Mouse (Mus musculus): Measurements from ENCODE around the gene Notch2. TPM values are rescaled to one million over a fixed set of nuclear protein-coding genes. Genes with fewer than 3 reads are reported as not detected.

Notch2 gene
- polyA plus RNA-seq, 3 experiments from 2014 or later, result 13.2 to 20.4 (median 15.1) TPM

DNA sequence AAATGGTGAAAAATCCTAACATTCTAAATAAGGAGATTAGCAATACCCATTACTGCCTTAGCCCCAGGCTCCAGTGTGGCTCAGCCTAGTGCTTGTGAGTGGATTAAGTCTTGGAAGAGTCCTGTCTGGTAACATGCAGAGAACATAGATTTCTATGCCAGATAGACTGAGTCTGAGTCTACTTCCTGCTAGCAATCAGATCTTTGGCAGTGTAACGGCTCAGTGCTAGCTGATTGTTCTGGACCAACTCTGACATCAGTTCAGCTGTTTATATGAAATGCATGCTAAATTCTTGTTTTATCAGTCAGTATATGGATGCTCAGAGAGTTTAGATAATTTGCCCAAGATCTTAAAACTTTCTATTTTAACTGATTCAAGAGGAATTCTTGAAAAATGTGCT lies 40.5 kb downstream of the Notch2 start:
- no peak for ATAC-seq

DNA sequence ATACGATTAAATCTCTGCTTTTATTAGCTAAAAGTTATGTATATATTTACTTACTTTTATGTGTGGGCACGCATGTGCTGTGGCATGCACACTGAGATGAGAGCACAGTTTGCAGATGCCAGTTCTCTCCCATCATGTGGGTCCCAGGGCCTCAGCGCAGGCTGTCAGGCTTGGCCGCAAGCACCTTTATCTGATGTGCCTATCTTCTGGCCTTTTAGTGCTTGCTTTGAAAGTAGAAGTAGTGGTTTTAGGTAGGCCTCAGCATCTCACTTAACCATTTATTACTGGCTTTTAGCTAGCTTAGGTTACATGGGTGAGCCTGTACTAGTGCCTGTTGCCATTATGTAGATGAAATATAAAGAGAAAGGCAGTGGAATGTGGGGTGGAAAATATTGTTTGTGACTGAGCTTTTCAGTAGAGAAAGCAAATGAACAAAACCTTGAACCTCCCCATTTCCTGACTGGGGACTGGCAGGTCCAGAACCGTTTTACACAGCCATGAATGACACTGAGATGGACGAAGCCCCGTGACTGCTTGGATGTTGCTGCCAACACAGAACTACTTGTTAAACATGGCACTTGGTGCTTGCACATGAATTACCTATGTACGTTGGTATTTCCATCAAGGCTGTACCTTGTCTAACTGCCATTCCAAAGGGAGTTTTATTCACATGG lies 41.1 kb downstream of the Notch2 start:
- no peak for ATAC-seq

DNA sequence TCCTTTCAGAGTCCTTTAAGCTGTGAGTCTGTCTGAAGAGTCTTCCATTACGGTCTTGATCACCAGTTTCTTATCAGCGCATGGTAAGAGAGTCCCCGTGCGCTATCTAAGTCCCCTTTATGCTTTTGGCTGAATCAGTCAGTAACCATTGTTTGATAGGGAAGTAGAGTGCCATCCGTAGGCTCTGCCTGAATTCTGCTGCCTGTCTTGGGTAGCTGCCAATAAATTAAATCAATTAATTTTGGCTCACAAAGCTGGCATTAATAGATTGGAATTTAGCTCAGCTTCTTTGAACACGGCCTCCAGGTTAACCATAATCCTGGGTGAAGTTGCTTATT lies 41.6 kb downstream of the Notch2 start:
- ATAC-seq, result no peak

DNA sequence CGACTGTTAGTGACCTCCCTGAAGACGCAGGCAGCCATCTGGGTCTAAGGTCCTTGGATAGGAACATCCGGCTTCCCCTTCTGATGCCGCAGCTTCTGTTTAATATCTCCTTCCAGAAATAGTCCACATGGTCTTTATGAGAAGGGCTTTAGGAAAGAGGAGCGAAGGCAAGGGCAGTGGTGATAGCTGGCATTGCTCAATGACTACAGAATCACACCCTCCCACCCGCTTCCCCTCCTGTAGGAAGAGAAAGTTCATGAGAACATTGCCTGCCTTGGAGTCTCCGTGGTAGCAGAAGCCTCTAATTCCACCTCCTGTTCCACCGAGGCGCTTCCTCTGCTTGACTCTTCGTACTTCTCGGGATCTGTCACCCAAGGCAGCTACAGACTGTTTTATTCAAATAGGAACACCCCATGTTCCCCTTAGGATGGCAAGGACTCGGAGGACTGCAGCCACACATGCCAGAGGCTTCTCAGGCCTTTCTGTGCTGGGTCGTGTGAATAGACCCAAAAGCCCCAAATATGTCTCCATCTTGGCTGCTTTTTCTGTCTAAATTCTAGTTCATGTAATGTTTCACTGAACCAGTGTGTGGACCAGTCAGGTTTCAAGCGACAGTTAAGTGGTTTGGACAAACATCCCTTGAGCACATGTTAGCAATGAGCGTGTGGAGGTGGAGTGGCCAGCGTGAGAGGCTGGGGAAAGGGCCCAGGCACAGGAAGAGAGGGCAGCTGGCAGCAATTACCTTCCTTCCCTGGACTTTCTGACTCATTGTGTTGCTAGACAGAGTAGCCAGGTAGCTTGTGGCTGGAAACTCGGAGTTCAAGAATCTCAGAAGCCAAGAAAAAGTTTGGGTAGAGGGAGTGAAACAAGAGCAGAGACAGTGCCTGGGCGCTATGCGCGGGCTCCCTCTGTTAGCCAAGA lies 42.7 kb downstream of the Notch2 start:
- ATAC-seq, result no peak

DNA sequence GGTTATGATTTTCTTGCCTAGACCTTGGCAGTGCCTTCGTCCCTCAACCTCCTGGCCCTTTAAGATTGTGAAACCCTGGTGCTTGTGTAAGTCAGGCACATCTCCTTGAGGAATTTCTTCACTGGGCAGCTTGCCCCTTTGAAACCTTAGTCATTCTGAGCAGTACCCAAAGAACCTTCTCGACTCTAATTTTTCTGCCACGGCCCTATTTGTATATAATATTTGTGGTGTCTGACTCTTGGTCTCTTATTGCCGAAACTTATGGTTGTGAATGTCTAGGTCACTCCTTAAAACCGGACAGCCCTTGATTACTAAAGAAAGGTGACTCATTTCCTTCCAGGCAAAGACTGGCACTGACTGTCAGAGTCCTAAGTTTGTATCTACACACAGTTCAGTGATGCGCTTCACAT lies 43.6 kb downstream of the Notch2 start:
- no peak for ATAC-seq

DNA sequence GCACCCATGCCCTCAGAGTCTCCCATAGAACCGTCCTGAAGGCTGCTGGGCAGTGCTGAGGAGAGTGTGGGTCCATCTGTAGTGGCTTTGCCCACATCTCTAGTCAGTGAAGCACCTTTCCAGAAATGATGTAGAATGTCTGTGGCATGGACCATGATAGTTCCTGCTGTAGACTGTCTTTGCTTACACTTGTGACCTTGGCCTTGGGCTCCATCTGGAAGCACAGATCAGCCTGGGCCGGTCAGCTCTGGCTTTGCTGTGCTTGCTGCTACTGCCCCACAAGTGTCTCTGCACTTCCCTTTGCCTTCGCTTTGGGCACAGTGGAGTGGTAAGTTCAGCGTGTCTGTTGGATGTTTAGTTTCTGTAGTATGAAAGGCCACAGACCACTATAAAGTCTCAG lies 45.7 kb downstream of the Notch2 start:
- ATAC-seq, result no peak

DNA sequence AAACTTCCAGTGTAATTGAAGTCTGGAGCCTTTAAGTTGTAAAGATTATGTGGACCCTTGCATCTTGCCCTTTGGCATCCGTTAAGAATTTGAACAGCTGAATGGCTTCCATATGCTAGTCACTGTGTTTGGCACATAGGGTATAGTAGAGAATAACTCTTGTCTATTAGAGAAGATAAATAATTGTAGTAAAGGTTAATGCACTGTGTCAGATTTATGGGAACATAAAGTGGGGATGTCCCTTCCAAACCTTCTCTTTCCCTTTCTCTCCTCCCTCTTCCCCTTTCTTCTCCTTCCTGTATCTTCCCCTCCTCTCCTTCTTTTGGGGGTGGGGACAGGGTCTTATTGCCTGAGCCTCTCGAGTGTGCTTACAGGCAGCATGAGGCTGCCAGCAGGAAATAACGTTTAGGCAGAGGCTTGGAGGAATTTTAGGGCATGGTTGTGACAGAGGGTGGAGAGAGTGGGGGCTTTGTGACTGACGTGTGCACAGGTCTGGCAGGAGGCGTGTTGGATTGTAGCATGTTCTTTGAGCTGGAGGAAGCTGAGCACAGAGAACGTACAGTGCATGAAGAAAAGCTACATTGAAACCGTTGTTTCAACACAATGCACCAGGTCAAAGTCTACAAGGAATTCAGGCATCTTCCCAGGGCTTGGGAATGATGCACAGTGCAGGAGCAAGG lies 47.8 kb downstream of the Notch2 start:
- ATAC-seq, result no peak

DNA sequence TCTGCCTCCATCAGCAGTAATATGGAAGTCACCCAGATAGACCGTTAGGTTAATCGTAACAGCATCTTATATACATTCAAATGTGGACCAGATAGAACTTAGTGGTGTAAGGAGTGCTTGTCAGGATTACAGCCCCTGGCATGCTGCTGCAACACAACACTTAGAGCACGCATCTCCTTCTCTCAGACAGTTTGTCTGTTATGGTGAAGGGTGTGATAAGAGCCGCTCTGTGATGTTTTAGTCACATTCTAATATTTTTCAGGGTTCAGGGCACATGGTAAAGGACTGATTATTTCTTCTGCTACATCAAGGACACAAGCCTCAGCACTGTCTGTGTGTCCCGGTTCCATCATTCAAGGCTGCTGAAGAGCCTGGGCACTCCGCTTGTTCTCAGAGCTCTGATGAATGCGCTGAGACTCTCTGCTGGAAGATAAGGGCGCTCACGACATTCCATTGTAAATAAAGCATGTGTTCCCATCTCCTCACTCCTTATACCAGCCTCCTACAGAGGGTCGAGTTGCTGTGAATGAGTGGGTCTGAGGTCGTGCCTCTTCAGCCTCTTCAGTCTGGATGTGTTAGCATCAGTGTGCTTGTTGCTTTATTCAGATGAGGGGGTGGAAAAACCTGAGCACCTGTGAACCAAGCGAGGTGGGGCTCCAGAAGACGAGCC lies 48.5 kb downstream of the Notch2 start:
- no peak for ATAC-seq

DNA sequence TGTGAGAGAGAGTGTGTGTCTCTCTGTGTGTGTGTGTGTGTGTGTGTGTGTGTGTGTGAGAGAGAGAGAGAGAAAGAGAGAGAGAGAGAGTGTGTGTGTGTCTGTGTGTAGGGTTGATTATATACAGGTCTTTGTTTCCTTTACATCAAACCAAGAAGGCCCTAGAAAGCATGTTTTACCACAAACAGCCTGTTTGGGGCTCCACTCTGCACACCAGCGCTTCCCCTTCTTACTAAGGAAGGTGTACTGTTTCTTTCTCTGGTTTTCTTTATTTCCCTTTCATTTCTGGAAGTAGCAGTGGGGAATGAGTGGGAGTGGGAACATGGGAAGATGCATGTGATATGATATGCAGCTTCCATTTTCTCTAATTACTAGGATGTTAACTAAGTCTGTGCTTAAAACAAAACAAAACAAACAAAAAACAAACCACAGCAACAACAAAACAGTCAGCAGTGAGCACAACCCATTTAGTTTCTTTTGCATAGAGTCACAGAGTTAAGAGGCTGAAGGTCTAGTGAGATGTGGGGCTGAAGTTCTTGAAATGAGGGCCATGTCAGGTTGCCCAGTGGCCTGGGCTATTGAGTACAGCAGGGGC lies 49.4 kb downstream of the Notch2 start:
- peak; percentile 38 for ATAC-seq

DNA sequence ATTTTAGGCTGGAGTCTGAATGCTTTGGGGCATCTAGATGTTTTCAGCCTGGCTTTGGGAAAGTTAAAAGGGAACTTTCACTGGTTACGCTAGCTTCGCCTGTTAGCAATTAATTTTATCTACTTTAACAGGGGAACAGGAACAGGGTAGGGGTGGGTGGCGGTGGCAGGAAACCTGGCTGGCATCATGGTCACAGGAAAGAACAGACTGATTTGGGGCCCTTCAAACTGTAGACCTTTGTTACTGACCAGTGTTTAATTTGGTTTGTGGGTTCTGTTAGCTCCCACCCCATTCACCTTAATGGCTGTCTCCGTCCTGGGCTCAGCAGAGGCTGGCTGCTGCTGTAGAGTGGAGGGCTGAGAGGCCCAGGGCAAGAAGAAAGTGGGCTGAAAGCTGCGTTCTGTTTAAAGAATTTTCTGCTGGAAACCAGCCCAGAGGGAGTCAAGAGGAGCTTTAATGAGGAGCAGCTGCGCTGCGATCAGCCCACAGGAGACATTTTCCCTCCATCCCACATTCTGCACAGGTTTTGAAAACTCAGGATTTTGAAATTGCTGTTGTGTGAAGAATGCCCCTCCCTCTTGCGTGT lies 50.0 kb downstream of the Notch2 start:
- ATAC-seq, result no peak

DNA sequence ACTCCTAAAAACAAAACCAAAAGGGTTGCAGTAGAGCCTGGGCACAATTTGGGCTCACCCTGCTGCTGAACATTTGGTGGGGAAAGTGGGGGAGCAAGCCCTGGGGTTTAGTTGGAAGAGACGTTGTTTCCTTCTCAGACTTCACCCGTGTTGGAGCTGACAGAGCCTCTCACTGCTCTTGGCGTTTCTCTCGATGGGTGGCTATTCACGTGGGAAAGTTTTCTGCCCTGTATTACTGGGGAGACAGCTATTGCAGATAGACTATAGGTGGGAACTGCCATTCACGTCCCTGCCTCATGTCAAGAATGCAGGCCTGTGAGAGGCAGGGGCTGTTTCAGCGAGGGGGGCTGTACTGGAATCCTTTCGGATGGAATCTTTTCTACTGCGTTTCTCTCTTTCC lies 50.5 kb downstream of the Notch2 start:
- ATAC-seq, result no peak

DNA sequence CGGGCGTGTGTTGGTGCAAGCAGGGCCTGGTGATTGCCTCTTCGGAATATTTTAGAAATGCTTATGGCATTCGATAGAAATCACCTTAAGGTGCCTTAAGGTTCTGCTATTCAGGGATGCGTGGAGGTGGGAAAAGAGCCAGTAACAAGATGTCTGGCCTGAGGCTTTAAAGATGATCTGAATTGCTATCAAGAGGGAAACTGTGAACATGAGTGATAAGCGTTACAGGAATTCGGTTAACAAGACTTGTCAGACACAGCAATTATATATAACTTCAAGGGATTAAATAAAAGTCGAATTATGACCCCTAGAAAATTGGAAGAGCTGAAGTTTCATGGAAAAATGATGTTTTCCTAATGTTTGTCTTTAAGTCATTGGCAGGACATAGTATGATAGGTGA lies 51.7 kb downstream of the Notch2 start:
- ATAC-seq, result no peak

DNA sequence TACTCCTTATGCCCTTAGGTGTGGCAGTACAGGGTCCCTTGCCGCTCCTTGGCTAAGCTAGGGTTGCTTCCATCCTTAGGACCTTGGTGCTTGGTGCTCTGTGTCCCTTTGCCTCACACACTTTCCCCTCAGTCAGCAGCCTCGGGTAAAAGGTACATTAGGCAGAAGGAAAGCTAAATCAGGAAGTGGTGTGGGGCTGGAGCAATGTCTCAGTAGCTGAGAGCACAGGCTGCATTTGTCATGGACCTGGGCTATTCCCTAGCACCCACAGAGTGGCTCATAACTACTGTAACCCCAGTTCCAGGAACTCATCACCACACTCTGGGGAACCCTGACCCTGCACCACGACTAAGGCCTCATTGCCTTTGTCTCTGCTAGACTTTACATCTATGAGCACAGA lies 53.1 kb downstream of the Notch2 start:
- ATAC-seq, result no peak

DNA sequence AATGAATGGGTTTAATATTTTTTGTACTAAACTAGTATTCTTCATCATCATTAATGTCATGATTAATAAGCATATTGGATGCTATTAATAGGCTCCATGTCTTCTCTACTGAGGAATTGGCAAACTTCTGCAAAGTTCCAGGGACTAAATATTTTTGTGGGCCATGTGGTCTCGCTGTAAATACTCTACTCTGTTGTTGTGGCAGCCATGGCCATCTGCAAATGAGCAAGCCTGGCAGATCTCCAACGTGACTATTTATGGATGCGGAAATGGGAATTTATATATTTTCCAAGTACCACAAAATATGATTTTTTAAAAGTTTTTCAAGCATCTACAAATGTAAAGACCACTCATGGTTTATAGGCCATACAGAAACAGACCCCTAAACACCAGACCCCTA lies 54.1 kb downstream of the Notch2 start:
- ATAC-seq, result no peak

DNA sequence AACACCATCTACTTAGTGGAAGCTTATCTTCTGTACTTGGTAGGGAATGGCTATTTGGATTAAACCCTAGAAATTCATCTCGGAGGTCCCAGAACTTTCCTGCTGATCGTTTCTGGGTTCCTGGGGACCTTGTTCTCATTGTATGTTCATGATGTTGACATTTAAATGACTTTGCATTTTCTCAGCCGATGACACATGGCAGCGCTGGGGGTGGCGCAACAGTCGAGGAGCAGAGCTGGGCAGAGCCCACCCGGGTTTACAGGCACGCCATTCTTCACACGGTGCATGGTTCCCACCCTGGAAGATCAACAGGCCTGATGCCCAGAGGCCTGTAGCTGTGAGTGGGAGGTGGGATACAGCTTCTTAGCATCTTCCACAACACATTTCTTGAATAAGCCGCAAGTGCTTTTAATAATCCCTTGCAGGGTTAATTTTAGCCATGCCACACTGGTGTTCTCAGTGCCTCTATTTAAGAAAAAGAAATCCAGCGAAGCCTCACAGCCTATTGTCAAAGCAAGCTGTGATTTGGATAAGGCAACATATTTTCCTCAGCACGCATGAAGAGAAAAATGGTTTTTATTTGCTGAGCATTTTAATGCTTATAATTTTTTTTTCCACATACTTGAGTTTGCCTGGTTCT lies 54.6 kb downstream of the Notch2 start:
- ATAC-seq, result no peak

DNA sequence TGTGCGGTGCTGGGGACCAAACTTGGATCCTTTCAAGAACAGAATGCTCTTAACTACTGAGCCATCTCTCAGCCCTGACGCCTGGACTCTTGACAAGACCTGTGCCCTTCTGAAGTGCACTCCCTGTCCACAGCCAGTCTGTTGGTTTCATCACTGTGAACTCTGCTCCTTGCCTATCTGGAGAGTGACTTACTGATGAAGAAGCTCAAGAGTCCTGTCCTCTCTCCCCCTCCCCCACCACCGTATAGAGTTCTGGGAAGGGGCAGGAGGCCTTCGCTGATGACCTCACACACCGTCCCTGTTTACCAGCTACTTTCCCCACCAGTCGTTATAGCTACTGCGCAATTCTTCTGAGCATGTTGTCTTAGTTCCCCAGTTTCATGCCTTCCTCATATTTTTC lies 55.8 kb downstream of the Notch2 start:
- ATAC-seq, result no peak

DNA sequence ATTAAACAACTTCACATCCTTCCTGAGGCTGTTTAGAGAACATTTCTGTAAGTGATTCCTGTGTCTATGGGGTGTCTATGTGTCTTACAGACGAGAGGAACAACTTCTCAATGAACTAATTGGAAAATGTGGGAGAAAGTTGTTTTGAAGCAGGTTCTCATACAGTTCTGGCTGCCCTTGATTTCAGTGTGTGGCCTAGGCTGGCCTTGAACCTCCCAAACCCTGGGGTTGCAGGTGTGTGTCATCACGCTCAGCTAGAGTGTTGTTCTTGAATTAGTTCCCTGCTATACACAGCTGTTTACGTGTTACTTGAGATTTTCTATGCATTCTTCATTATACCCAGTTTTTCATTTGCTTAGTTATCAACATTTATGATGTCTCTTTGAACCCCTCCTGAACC lies 56.5 kb downstream of the Notch2 start:
- ATAC-seq, result no peak

DNA sequence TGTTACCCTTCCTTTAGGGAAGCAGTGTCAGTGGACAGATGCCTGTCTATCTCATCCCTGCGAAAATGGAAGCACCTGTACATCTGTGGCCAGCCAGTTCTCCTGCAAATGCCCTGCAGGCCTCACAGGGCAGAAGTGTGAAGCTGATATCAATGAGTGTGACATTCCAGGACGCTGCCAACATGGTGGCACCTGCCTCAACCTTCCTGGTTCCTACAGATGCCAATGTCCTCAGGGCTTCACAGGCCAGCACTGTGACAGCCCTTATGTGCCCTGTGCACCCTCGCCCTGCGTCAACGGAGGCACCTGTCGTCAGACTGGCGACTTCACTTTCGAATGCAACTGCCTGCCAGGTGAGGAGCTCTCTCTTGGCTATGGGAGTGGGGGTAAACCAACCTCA lies 59.2 kb downstream of the Notch2 start:
- no peak for ATAC-seq

DNA sequence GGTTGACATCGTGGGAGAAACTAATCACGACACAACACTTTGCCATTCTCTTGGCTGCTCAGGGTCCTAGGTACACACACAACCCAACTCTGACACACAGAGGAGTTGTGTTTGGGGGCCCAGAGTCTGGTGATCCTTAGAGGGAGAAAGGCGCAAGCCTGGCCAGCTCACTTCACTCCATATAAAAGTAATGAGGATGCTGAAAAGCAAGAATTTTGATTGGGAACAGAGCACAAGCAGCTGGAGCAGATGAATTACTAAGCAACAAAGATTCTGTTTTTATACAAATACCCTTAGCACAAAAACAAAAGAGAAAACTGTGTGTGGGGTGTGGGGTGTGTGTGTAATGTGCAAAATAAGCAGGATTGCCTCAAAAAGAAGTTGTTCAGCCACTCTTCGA lies 60.2 kb downstream of the Notch2 start:
- ATAC-seq, result no peak

DNA sequence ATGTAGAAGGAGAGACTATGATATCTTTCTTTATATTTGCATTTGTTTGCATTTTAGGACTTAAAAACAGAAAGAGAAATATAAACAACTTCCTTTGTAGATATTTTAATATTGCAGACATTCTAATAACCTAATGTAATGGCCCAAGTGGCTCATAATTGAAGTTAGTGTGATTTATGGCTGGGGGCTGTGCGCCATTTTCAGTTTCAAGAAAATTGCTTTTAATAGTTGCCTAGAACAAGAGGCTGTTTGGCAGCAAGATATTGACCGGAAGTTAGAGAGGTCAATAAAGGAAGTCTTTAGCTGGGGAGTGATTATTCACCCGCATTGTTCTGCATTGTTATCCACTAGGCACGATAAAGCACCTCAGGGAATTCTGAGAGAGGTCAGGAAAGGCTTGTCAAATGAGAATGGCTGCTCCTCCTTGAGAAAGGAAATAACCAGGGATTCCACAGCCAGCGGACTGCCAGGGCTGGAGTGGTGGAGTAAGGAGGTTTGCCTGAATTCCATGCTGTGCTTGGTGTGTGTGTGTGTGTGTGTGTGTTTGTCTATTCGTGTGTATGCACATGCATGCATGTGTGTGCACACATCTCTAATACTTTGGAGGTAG lies 61.4 kb downstream of the Notch2 start:
- no peak for ATAC-seq

DNA sequence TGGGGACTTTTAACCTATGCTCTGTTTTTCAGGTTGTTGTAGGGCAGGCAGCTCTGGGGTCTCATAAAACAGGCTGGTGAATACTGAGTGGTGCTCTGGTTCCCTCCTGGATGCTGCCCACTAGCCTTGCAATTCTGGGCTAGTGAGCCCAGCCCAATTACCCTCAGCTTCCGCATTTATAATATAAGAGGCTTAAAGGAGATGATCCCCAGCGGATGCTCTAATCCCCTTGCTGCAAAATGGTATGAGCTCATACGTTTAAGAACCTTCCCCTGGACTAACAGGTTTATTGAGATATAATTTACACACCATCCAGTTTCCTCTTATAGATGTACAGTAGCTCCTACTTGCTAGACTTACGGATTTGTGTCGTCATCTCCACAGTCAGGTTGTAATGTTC lies 64.5 kb downstream of the Notch2 start:
- no peak for ATAC-seq
